Mouse (Mus musculus) left cerebral cortex, adult 6 months (tissue): Measurements from ENCODE around the gene Gc. TPM values are rescaled to one million over a fixed set of nuclear protein-coding genes. Genes with fewer than 3 reads are reported as not detected.

Experiments
- long read RNA-seq, 2 experiments: library from polyadenylated mRNA; unstranded; transcript quantifications; one replicate each; pipeline ENCODE4 v2.0.0; 2019 to 2020
- polyA plus RNA-seq: library from polyadenylated mRNA; unstranded; fragments of <200 nt; fragmentation: Nextera tagmentation; gene quantifications from 2 replicates; pipeline ENCODE4 v1.2.3, GENCODE M21; 2021

Gene Gc
- not detected in 2 replicates for polyA plus RNA-seq
- long read RNA-seq, experiment 1, result 0 reads
- long read RNA-seq, experiment 2, result 0 reads

GRCm38 (mm10) chr5:89457554-89458062 is at the start of gene Gc:
Gc (minus strand) TSS chr5:89457898.

Other genes with a start within 250 kb of the Gc start
- gene Npffr2, start 69.5 kb upstream of the Gc start, polyA plus RNA-seq, result 0.12 TPM in 1 of 2 replicates, not detected in the other